Mouse (Mus musculus): ENCODE measurements around the gene Pcolce. TPM values are rescaled to one million over a fixed set of nuclear protein-coding genes. Genes with fewer than 3 reads are reported as not detected.

The Pcolce gene
- total RNA-seq (2014; rRNA removed) (4.4 and 6.7 TPM in 2 replicates), polyA plus RNA-seq (2012; rRNA removed) (11.9 TPM in 2 replicates)

GRCm38 (mm10) chr5:137613550-137613949 lies at the start of gene Pcolce:
Gene Pcolce (minus strand): TSS chr5:137613784.
- Histone ChIP-seq H3K27me3 (ENCODE audit: control insufficient read depth, insufficient read depth, low read length) (peaks cover 4% of the 10 kb centered on the region), H3K36me3 (ENCODE audit: control insufficient read depth, insufficient read depth, low read length) (no peaks in the 10 kb centered on the region), H3K4me1 (ENCODE audit: control insufficient read depth, insufficient read depth, low read length) (peaks cover 11% of the 10 kb centered on the region), H3K4me3 (ENCODE audit: insufficient read depth, low read depth, low read length) (no peak within 1 kb of the TSS), H3K9ac (ENCODE audit: low read depth, low read length) (no peak within 1 kb of the TSS), H3K27ac (replicated peaks; ENCODE audit: insufficient read depth, low read depth, low read length) (no peak within 1 kb of the TSS), H3K79me2 (ENCODE audit: control insufficient read depth, insufficient read depth, low read length) (no peaks in the 10 kb centered on the region)
- TF ChIP-seq POLR2A (IDR thresholded peaks at IDR 0.05; ENCODE audit: extremely low read depth, insufficient read depth, low read length) (no peak), CTCF (IDR thresholded peaks at IDR 0.05; ENCODE audit: low read depth, low read length) (no peak)
- no peak for DNase-seq (ENCODE audit: extremely low read depth, low read depth, low spot score)
- WGBS, result 78% methylated on average over 11 of the region's 11 CpGs

- Histone ChIP-seq H3K4me1 (ENCODE audit: control insufficient read depth, insufficient read depth, low read length) (peaks cover 4% of the 10 kb centered on the region; the same call in 1 of the 2 replicates), H3K79me2 (ENCODE audit: control insufficient read depth, insufficient read depth, low read length) (peaks cover 3% of the 10 kb centered on the region; the same call in 1 of the 2 replicates), H3K9ac (ENCODE audit: low read depth, low read length) (no peak overlapping the region), H3K27ac (replicated peaks; ENCODE audit: insufficient read depth, low read depth, low read length) (no peak overlapping the region), H3K36me3 (ENCODE audit: control insufficient read depth, insufficient read depth, low read length) (peaks cover 41% of the 10 kb centered on the region), H3K27me3 (ENCODE audit: control insufficient read depth, insufficient read depth, low read length) (no peaks in the 10 kb centered on the region), H3K4me3 (ENCODE audit: insufficient read depth, low read depth, low read length) (no peak overlapping the region)
- DNase-seq (ENCODE audit: extremely low read depth, low read depth, low spot score), result no peak
- no peak for TF ChIP-seq POLR2A (IDR thresholded peaks at IDR 0.05; ENCODE audit: extremely low read depth, insufficient read depth, low read length)
- TF ChIP-seq CTCF (IDR thresholded peaks at IDR 0.05; ENCODE audit: low read depth, low read length), result no peak
- WGBS, result 90% methylated on average over 9 of the region's 9 CpGs
These were observed 49.5 kb upstream of the Pcolce start for GRCm38 (mm10) chr5:137663057-137663456.

- WGBS, result 81% methylated on average over 6 of the region's 6 CpGs
- H3K4me1 ChIP-seq (ENCODE audit: control insufficient read depth, insufficient read depth, low read length), result peaks cover 4% of the 10 kb centered on the region; the same call in 1 of the 2 replicates
- no peak overlapping the region for H3K27ac ChIP-seq (replicated peaks; ENCODE audit: insufficient read depth, low read depth, low read length)
- no peak overlapping the region for H3K4me3 ChIP-seq (ENCODE audit: insufficient read depth, low read depth, low read length)
- H3K79me2 ChIP-seq (ENCODE audit: control insufficient read depth, insufficient read depth, low read length), result no peaks in the 10 kb centered on the region; the same call in 1 of the 2 replicates
- TF ChIP-seq CTCF (IDR thresholded peaks at IDR 0.05; ENCODE audit: low read depth, low read length) (no peak), POLR2A (IDR thresholded peaks at IDR 0.05; ENCODE audit: extremely low read depth, insufficient read depth, low read length) (no peak)
- no peaks in the 10 kb centered on the region for H3K27me3 ChIP-seq (ENCODE audit: control insufficient read depth, insufficient read depth, low read length)
- no peak for DNase-seq (ENCODE audit: extremely low read depth, low read depth, low spot score)
- no peak overlapping the region for H3K9ac ChIP-seq (ENCODE audit: low read depth, low read length)
- peaks cover 29% of the 10 kb centered on the region for H3K36me3 ChIP-seq (ENCODE audit: control insufficient read depth, insufficient read depth, low read length)
These were observed 46.6 kb upstream of the Pcolce start for GRCm38 (mm10) chr5:137660064-137660688.

GRCm38 (mm10) chr5:137656977-137657376 lies 43.4 kb upstream of the Pcolce start:
- H3K4me3 ChIP-seq (ENCODE audit: insufficient read depth, low read depth, low read length), result no peak overlapping the region
- no peaks in the 10 kb centered on the region for H3K27me3 ChIP-seq (ENCODE audit: control insufficient read depth, insufficient read depth, low read length)
- peaks cover 27% of the 10 kb centered on the region for H3K36me3 ChIP-seq (ENCODE audit: control insufficient read depth, insufficient read depth, low read length)
- no peak overlapping the region for H3K9ac ChIP-seq (ENCODE audit: low read depth, low read length)
- H3K27ac ChIP-seq (replicated peaks; ENCODE audit: insufficient read depth, low read depth, low read length), result no peak overlapping the region
- no peak for TF ChIP-seq POLR2A (IDR thresholded peaks at IDR 0.05; ENCODE audit: extremely low read depth, insufficient read depth, low read length)
- TF ChIP-seq CTCF (IDR thresholded peaks at IDR 0.05; ENCODE audit: low read depth, low read length), result peak; percentile 79
- 26% methylated on average over 6 of the region's 6 CpGs for WGBS
- H3K79me2 ChIP-seq (ENCODE audit: control insufficient read depth, insufficient read depth, low read length), result no peaks in the 10 kb centered on the region
- peak; percentile 72 for DNase-seq (ENCODE audit: extremely low read depth, low read depth, low spot score)
- peaks cover 11% of the 10 kb centered on the region for H3K4me1 ChIP-seq (ENCODE audit: control insufficient read depth, insufficient read depth, low read length)

GRCm38 (mm10) chr5:137654746-137655145 lies 41.2 kb upstream of the Pcolce start:
- H3K9ac ChIP-seq (ENCODE audit: low read depth, low read length), result no peak overlapping the region
- H3K27ac ChIP-seq (replicated peaks; ENCODE audit: insufficient read depth, low read depth, low read length), result no peak overlapping the region
- H3K36me3 ChIP-seq (ENCODE audit: control insufficient read depth, insufficient read depth, low read length), result peaks cover 26% of the 10 kb centered on the region
- TF ChIP-seq CTCF (IDR thresholded peaks at IDR 0.05; ENCODE audit: low read depth, low read length), result no peak
- no peak overlapping the region for H3K4me3 ChIP-seq (ENCODE audit: insufficient read depth, low read depth, low read length)
- H3K4me1 ChIP-seq (ENCODE audit: control insufficient read depth, insufficient read depth, low read length), result peaks cover 7% of the 10 kb centered on the region; the same call in 1 of the 2 replicates
- no peaks in the 10 kb centered on the region for H3K27me3 ChIP-seq (ENCODE audit: control insufficient read depth, insufficient read depth, low read length)
- no peaks in the 10 kb centered on the region for H3K79me2 ChIP-seq (ENCODE audit: control insufficient read depth, insufficient read depth, low read length)
- 85% methylated on average over 6 of the region's 7 CpGs for WGBS
- no peak for DNase-seq (ENCODE audit: extremely low read depth, low read depth, low spot score)

- no peak for TF ChIP-seq CTCF (IDR thresholded peaks at IDR 0.05; ENCODE audit: low read depth, low read length)
- TF ChIP-seq POLR2A (IDR thresholded peaks at IDR 0.05; ENCODE audit: extremely low read depth, insufficient read depth, low read length), result no peak
- 56% methylated on average over 10 of the region's 10 CpGs for WGBS
- Histone ChIP-seq H3K27ac (replicated peaks; ENCODE audit: insufficient read depth, low read depth, low read length) (peak overlapping the region; percentile 37; the same call in 1 of the 2 replicates), H3K36me3 (ENCODE audit: control insufficient read depth, insufficient read depth, low read length) (peaks cover 23% of the 10 kb centered on the region), H3K9ac (ENCODE audit: low read depth, low read length) (no peak overlapping the region), H3K4me3 (ENCODE audit: insufficient read depth, low read depth, low read length) (no peak overlapping the region), H3K4me1 (ENCODE audit: control insufficient read depth, insufficient read depth, low read length) (peaks cover 7% of the 10 kb centered on the region; the same call in 1 of the 2 replicates), H3K27me3 (ENCODE audit: control insufficient read depth, insufficient read depth, low read length) (no peaks in the 10 kb centered on the region), H3K79me2 (ENCODE audit: control insufficient read depth, insufficient read depth, low read length) (no peaks in the 10 kb centered on the region)
- DNase-seq (ENCODE audit: extremely low read depth, low read depth, low spot score), result peak; percentile 80
These were observed 39.8 kb upstream of the Pcolce start for GRCm38 (mm10) chr5:137653366-137653765.
